Mouse (Mus musculus) midbrain, postnatal 0 days (tissue): Measurements from ENCODE around the gene Slc35b2. TPM values are rescaled to one million over a fixed set of nuclear protein-coding genes. Genes with fewer than 3 reads are reported as not detected.

Experiments
- ATAC-seq: fragments of 200-750 bp; cut with Nextera tagmentation; 2 replicates; pipeline ENCODE4 v1.8.0; 2017; ENCODE audit warnings: moderate number of reproducible peaks, mild to moderate bottlenecking, moderate TSS enrichment, moderate library complexity; ENCODE audit not compliant: low FRiP score
- DNase-seq: peaks from one replicate; pipeline ENCODE4 v3.0.0-alpha.2; 2015; ENCODE audit warnings: low spot score
- H3K27ac ChIP-seq: fragments of 300-500 bp; sonication (generic); 2 replicates; pipeline ENCODE4 v1.5.1; 2014; ENCODE audit warnings: low read depth, mild to moderate bottlenecking, low read length, mixed read lengths
- H3K27me3 ChIP-seq: fragments of 300-500 bp; sonication (generic); 2 replicates; pipeline ENCODE4 v1.6.1; 2014; ENCODE audit warnings: low read length, control low read depth, mixed read lengths; ENCODE audit not compliant: insufficient read depth
- H3K36me3 ChIP-seq: fragments of 300-500 bp; sonication (generic); 2 replicates; pipeline ENCODE4 v1.6.1; 2014; ENCODE audit warnings: low read length, control low read depth, mixed read lengths; ENCODE audit not compliant: insufficient read depth
- H3K4me1 ChIP-seq: fragments of 300-500 bp; sonication (generic); 2 replicates; pipeline ENCODE4 v1.6.1; 2014; ENCODE audit warnings: mild to moderate bottlenecking, control low read depth, antibody characterized with exemption, low read length, mixed read lengths; ENCODE audit not compliant: insufficient read depth
- H3K4me2 ChIP-seq: fragments of 300-500 bp; sonication (generic); 2 replicates; pipeline ENCODE4 v1.6.1; 2014; ENCODE audit warnings: low read depth, mild to moderate bottlenecking, low read length, mixed read lengths; ENCODE audit not compliant: poor library complexity, severe bottlenecking
- H3K4me3 ChIP-seq: fragments of 300-500 bp; sonication (generic); 2 replicates; pipeline ENCODE4 v1.5.1; 2014; ENCODE audit warnings: low read depth, mild to moderate bottlenecking, low read length, moderate library complexity
- H3K9ac ChIP-seq: fragments of 300-500 bp; sonication (generic); replicated peaks from 2 replicates; pipeline ENCODE4 v1.6.1; 2014; ENCODE audit warnings: mild to moderate bottlenecking, low read length, moderate library complexity, mixed read lengths; ENCODE audit not compliant: poor library complexity, severe bottlenecking
- H3K9me3 ChIP-seq: fragments of 300-500 bp; sonication (generic); 2 replicates; pipeline ENCODE4 v1.6.1; 2016; ENCODE audit warnings: low read length, control low read depth
- CTCF ChIP-seq: IDR thresholded peaks from 2 replicates; pipeline ENCODE4 v1.5.1; 2016; ENCODE audit warnings: antibody characterized with exemption, mild to moderate bottlenecking
- WGBS: fragments of 180-500 bp; shearing (Covaris S2); extraction: QIAGEN DNeasy Blood & Tissue Kit; methylation state at CpG from one replicate; pipeline ENCODE4 v1.1.7; 2014; 5-methylcytosine and 5-hydroxymethylcytosine counted together
- polyA plus RNA-seq: library from polyadenylated mRNA; unstranded; fragments of >200 nt; fragmentation: Nextera tagmentation; extraction: Ambion mirVana; gene quantifications from 2 replicates; pipeline ENCODE4 v1.2.1, GENCODE M21; 2015
- total RNA-seq: library from RNA; depleted of rRNA; stranded (reverse); fragments of >200 nt; gene quantifications from 2 replicates; pipeline ENCODE4 v1.2.3, GENCODE M21; 2014

Gene Slc35b2
- total and polyA plus RNA-seq, 2 experiments from 2014 or later = 71.8 to 113 TPM

- TF ChIP-seq CTCF = peak; percentile 92
These were observed 11.7 kb upstream of the Slc35b2 start for GRCm38 (mm10) chr17:45551816-45552451.

GRCm38 (mm10) chr17:45553065-45553464 is 10.6 kb upstream of the Slc35b2 start:
- 0 out of 2 replicates have a peak, but pooled peaks cover 6% of the 10 kb centered on the region for H3K27me3 ChIP-seq
- no peak overlapping the region for H3K27ac ChIP-seq
- H3K9me3 ChIP-seq = no peaks in the 10 kb centered on the region
- DNase-seq (no peak), ATAC-seq (no peak)
- TF ChIP-seq CTCF = no peak
- no peak overlapping the region for H3K4me3 ChIP-seq
- no peak overlapping the region for H3K4me2 ChIP-seq
- 80% methylated on average over 3 of the region's 3 CpGs for WGBS
- no peaks in the 10 kb centered on the region for H3K36me3 ChIP-seq
- peaks cover 9% of the 10 kb centered on the region; the same call in 1 of the 2 replicates for H3K4me1 ChIP-seq
- H3K9ac ChIP-seq = no peak overlapping the region

More at GRCm38 (mm10) chr17:45551816-45552451, 11.7 kb upstream of the Slc35b2 start:
- peak; percentile 81 for DNase-seq
- WGBS = 5% methylated on average over 8 of the region's 8 CpGs
- H3K27ac ChIP-seq = no peak overlapping the region
- no peak overlapping the region for H3K9ac ChIP-seq
- ATAC-seq = 0 out of 2 replicates have a peak, but pooled peaks have one; percentile 15
- H3K36me3 ChIP-seq = peaks cover under 1% of the 10 kb centered on the region
- H3K27me3 ChIP-seq = peaks cover 11% of the 10 kb centered on the region
- H3K4me2 ChIP-seq = no peak overlapping the region
- no peaks in the 10 kb centered on the region for H3K9me3 ChIP-seq
- peaks cover 12% of the 10 kb centered on the region; the same call in 1 of the 2 replicates for H3K4me1 ChIP-seq
- no peak overlapping the region for H3K4me3 ChIP-seq

GRCm38 (mm10) chr17:45554420-45554819 is 9.3 kb upstream of the Slc35b2 start:
- 47% methylated on average over 1 of the region's 1 CpGs for WGBS
- no peak overlapping the region for H3K9ac ChIP-seq
- no peak for TF ChIP-seq CTCF
- 0 out of 2 replicates have a peak, but pooled peaks cover 6% of the 10 kb centered on the region for H3K27me3 ChIP-seq
- H3K4me1 ChIP-seq = peaks cover 6% of the 10 kb centered on the region; the same call in 1 of the 2 replicates
- no peak overlapping the region for H3K27ac ChIP-seq
- ATAC-seq (no peak), DNase-seq (no peak)
- no peaks in the 10 kb centered on the region for H3K9me3 ChIP-seq
- H3K4me3 ChIP-seq = no peak overlapping the region
- no peak overlapping the region for H3K4me2 ChIP-seq
- no peaks in the 10 kb centered on the region for H3K36me3 ChIP-seq

GRCm38 (mm10) chr17:45555452-45556106 is 8.1 kb upstream of the Slc35b2 start, which contains the start of gene Nfkbie:
TSS of gene Nfkbie (plus strand) at chr17:45555703.
- peak; percentile 90 for DNase-seq
- H3K27ac ChIP-seq = no peak within 1 kb of the TSS

GRCm38 (mm10) chr17:45556107-45556489 is 7.6 kb upstream of the Slc35b2 start:
- no peak overlapping the region for H3K27ac ChIP-seq

More at GRCm38 (mm10) chr17:45555452-45556106, 8.1 kb upstream of the Slc35b2 start, which contains the start of gene Nfkbie:
- no peaks in the 10 kb centered on the region for H3K9me3 ChIP-seq
- H3K27me3 ChIP-seq = 0 out of 2 replicates have a peak, but pooled peaks cover 6% of the 10 kb centered on the region
- peak within 1 kb of the TSS; percentile 98 for H3K4me2 ChIP-seq
- H3K36me3 ChIP-seq = no peaks in the 10 kb centered on the region
- peak; percentile 59 for ATAC-seq
- WGBS = under 1% methylated on average over 45 of the region's 45 CpGs
- peak within 1 kb of the TSS; percentile 70 for H3K9ac ChIP-seq
- TF ChIP-seq CTCF = no peak
- H3K4me3 ChIP-seq = peak within 1 kb of the TSS; percentile 59
- H3K4me1 ChIP-seq = peaks cover 6% of the 10 kb centered on the region; the same call in 1 of the 2 replicates

More at GRCm38 (mm10) chr17:45556107-45556489, 7.6 kb upstream of the Slc35b2 start:
- no peaks in the 10 kb centered on the region for H3K36me3 ChIP-seq
- H3K4me1 ChIP-seq = peaks cover 6% of the 10 kb centered on the region; the same call in 1 of the 2 replicates
- H3K9me3 ChIP-seq = no peaks in the 10 kb centered on the region
- H3K27me3 ChIP-seq = 0 out of 2 replicates have a peak, but pooled peaks cover 6% of the 10 kb centered on the region
- peak overlapping the region; percentile 98 for H3K4me2 ChIP-seq
- no peak for TF ChIP-seq CTCF
- no peak for ATAC-seq
- DNase-seq = no peak
- H3K9ac ChIP-seq = peak overlapping the region; percentile 70
- peak overlapping the region; percentile 59 for H3K4me3 ChIP-seq
- 2% methylated on average over 14 of the region's 14 CpGs for WGBS
